Comparison of ENCODE assay signal across 28 mouse cellular contexts in genomic region chr13:16859986-16860385, GRCm38 (mm10).
DNase-seq lines count a peak whose midpoint lies in the region; ATAC-seq and TF ChIP-seq lines count a peak whose summit lies in the region.
"Had no signal": no experiment of that assay in that cellular context is flagged by ENCODE, and none has a peak within 500 bp of the region (broad histone marks: within the 10 kb centered on the region; RNA-seq: fewer than 3 reads in every experiment).

No protein-coding gene starts in this region.

- no peaks in the 10 kb centered on the region for H3K9me3 ChIP-seq in liver, embryonic 12.5 days (replicated peaks)
- no peaks in the 10 kb centered on the region for H3K9me3 ChIP-seq in lung, postnatal 0 days (ENCODE audit: low read length)
- H3K9me3 ChIP-seq: embryonic facial prominence, embryonic 12.5 days; forebrain, embryonic 10.5 days; forebrain, embryonic 13.5 days; heart, embryonic 10.5 days; heart, embryonic 13.5 days had no signal

- no peak overlapping the region for H3K4me3 ChIP-seq in liver, adult 2 months (ENCODE audit: insufficient read depth, low read depth, low read length)
- no peak overlapping the region for H3K4me3 ChIP-seq in liver, embryonic 12.5 days
- H3K4me3 ChIP-seq in lung, postnatal 0 days (ENCODE audit: low read depth, low read length): no peak overlapping the region
- H3K4me3 ChIP-seq in embryonic fibroblast, embryonic 13.5 days (ENCODE audit: insufficient read depth, low read length): no peak overlapping the region
- H3K4me3 ChIP-seq: embryonic facial prominence, embryonic 12.5 days; forebrain, embryonic 10.5 days; forebrain, embryonic 13.5 days; heart, adult 2 months; heart, embryonic 10.5 days; heart, embryonic 13.5 days had no signal

- no peak for ATAC-seq in liver, embryonic 12.5 days
- no peak for ATAC-seq in lung, postnatal 0 days
- ATAC-seq: forebrain, embryonic 13.5 days; forebrain, embryonic 16.5 days; hindbrain, postnatal 0 days; inflammation-experienced regulatory T-cells, adult 6 months; Patski had no signal

- no peaks in the 10 kb centered on the region for H3K79me2 ChIP-seq in liver, adult 2 months (ENCODE audit: control insufficient read depth, insufficient read depth, low read length)

- no peak overlapping the region for H3K27ac ChIP-seq in liver, adult 2 months (replicated peaks; ENCODE audit: insufficient read depth, low read depth, low read length)
- H3K27ac ChIP-seq in liver, embryonic 12.5 days: no peak overlapping the region
- H3K27ac ChIP-seq in lung, postnatal 0 days (ENCODE audit: low read length): no peak overlapping the region
- peak overlapping the region; percentile 19; the same call in 1 of the 2 replicates for H3K27ac ChIP-seq in embryonic fibroblast, embryonic 13.5 days (ENCODE audit: insufficient read depth, low read length)
- H3K27ac ChIP-seq: embryonic facial prominence, embryonic 12.5 days; forebrain, embryonic 10.5 days; forebrain, embryonic 13.5 days; heart, adult 2 months; heart, embryonic 10.5 days; heart, embryonic 13.5 days; hindbrain, embryonic 14.5 days; hindbrain, postnatal 0 days had no signal

- peak; percentile 2 for DNase-seq in liver, adult 2 months (ENCODE audit: extremely low read depth, low read depth, low spot score)
- peak; percentile 39 for DNase-seq in lung, postnatal 0 days (ENCODE audit: low spot score)
- DNase-seq in lung, postnatal 4 days: no peak
- DNase-seq in B cell, adult 2 months: no peak
- no peak for DNase-seq in embryo, embryonic 10.5 days (ENCODE audit: low spot score)
- DNase-seq: adrenal gland, postnatal 10 days; adrenal gland, postnatal 36 days; cerebellum, adult 11 months; cerebellum, adult 2 months; cerebellum, adult 9-11 months; cerebellum, postnatal 25 days; gastrocnemius, postnatal 10 days; gastrocnemius, postnatal 36 days; heart, adult 2 months; heart, postnatal 14 days; heart, postnatal 4 days had no signal

- 55% methylated on average over 2 of the region's 2 CpGs for WGBS in liver, adult 2 months
- 72% methylated on average over 2 of the region's 2 CpGs for WGBS in liver, embryonic 12.5 days (ENCODE audit: insufficient replicate concordance)
- WGBS in lung, postnatal 0 days: 40% methylated on average over 2 of the region's 2 CpGs

- H3K9ac ChIP-seq in liver, adult 2 months (ENCODE audit: low read depth, low read length): no peak overlapping the region
- no peak overlapping the region for H3K9ac ChIP-seq in liver, embryonic 12.5 days
- H3K9ac ChIP-seq in lung, postnatal 0 days (replicated peaks; ENCODE audit: low read depth): no peak overlapping the region
- H3K9ac ChIP-seq: embryonic facial prominence, embryonic 12.5 days; forebrain, embryonic 13.5 days; heart, embryonic 13.5 days; hindbrain, embryonic 14.5 days had no signal

- no peaks in the 10 kb centered on the region for H3K36me3 ChIP-seq in liver, adult 2 months (ENCODE audit: control insufficient read depth, insufficient read depth, low read length)
- no peaks in the 10 kb centered on the region for H3K36me3 ChIP-seq in liver, embryonic 12.5 days
- H3K36me3 ChIP-seq in lung, postnatal 0 days (ENCODE audit: insufficient read depth, low read length): no peaks in the 10 kb centered on the region
- H3K36me3 ChIP-seq: embryonic facial prominence, embryonic 12.5 days; forebrain, embryonic 10.5 days; heart, embryonic 10.5 days; heart, embryonic 13.5 days had no signal

- no peak for TF ChIP-seq POLR2A in liver, adult 2 months (IDR thresholded peaks at IDR 0.05; ENCODE audit: extremely low read depth, insufficient read depth, low read length)
- TF ChIP-seq POLR2A in embryonic fibroblast, embryonic 13.5 days (IDR thresholded peaks at IDR 0.05; ENCODE audit: low read depth, low read length): no peak

- no peak for TF ChIP-seq EP300 in lung, postnatal 0 days (IDR thresholded peaks at IDR 0.05)

- H3K4me1 ChIP-seq in liver, adult 2 months (ENCODE audit: control insufficient read depth, insufficient read depth, low read length): no peaks in the 10 kb centered on the region
- no peaks in the 10 kb centered on the region for H3K4me1 ChIP-seq in liver, embryonic 12.5 days
- H3K4me1 ChIP-seq in lung, postnatal 0 days (ENCODE audit: insufficient read depth, low read depth, low read length): no peaks in the 10 kb centered on the region
- H3K4me1 ChIP-seq in embryonic fibroblast, embryonic 13.5 days (ENCODE audit: control insufficient read depth, insufficient read depth, low read length): no peaks in the 10 kb centered on the region
- H3K4me1 ChIP-seq: embryonic facial prominence, embryonic 12.5 days; forebrain, embryonic 10.5 days; forebrain, embryonic 13.5 days; heart, embryonic 10.5 days; heart, embryonic 13.5 days had no signal

- H3K27me3 ChIP-seq in liver, adult 2 months (ENCODE audit: control insufficient read depth, insufficient read depth, low read length): no peaks in the 10 kb centered on the region
- H3K27me3 ChIP-seq in liver, embryonic 12.5 days (replicated peaks): no peaks in the 10 kb centered on the region
- no peaks in the 10 kb centered on the region for H3K27me3 ChIP-seq in lung, postnatal 0 days (replicated peaks; ENCODE audit: insufficient read depth, low read length)
- H3K27me3 ChIP-seq: embryonic facial prominence, embryonic 12.5 days; forebrain, embryonic 13.5 days; heart, embryonic 13.5 days; Patski had no signal

- no peak overlapping the region for H3K4me2 ChIP-seq in liver, embryonic 12.5 days
- no peak overlapping the region for H3K4me2 ChIP-seq in lung, postnatal 0 days (replicated peaks; ENCODE audit: low read depth, low read length)
- H3K4me2 ChIP-seq: embryonic facial prominence, embryonic 12.5 days; forebrain, embryonic 13.5 days; heart, embryonic 13.5 days; hindbrain, embryonic 14.5 days had no signal

- TF ChIP-seq CTCF in liver, adult 2 months (IDR thresholded peaks at IDR 0.05; ENCODE audit: low read depth, low read length): no peak
- TF ChIP-seq CTCF in lung, postnatal 0 days (IDR thresholded peaks at IDR 0.05): no peak
- no peak for TF ChIP-seq CTCF in embryonic fibroblast, embryonic 13.5 days (IDR thresholded peaks at IDR 0.05; ENCODE audit: borderline replicate concordance, insufficient read depth, low read length)

Comparison
In these comparisons a context has a peak if more than half of its experiments do, and no peak if none do; other contexts are left out.
1. DNase-seq: peak in liver, adult 2 months (single experiment) and lung, postnatal 0 days (single experiment); none in lung, postnatal 4 days (0 of 2), B cell, adult 2 months (0 of 2) and embryo, embryonic 10.5 days (single experiment).